Comparison of ENCODE assay signal across 8 mouse cellular contexts in the genomic region with DNA sequence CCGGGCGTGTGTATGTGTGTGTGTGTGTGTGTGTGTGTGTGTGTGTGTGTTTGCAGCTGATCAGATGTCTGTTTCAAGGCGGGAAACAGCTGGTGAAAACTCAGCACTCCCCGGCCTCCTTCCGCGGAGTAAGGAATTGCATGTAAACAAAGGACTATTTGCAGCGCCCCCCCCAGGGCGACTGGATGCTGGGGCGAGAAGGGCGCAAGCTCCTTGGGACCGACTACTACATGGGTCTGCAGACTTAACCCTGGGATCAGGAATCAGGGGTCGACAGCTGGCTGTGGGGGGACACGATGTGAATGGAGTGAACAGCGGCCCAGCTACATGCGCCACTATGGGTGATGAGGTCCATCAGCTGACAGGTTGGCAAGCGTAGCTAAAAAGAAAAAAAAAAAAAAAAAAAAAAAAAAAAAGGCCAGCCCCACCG. TPM values are rescaled to one million over a fixed set of nuclear protein-coding genes. Genes with fewer than 3 reads are reported as not detected.
DNase-seq lines count a peak whose midpoint lies in the region; ATAC-seq and TF ChIP-seq lines count a peak whose summit lies in the region.

Tfap4 (minus strand) TSS at position 140 of the 430 bp plus-strand sequence.

- H3K4me2 ChIP-seq in forebrain, embryonic 15.5 days (replicated peaks): peak within 1 kb of the TSS; percentile 88
- peak within 1 kb of the TSS; percentile 97 for H3K4me2 ChIP-seq in lung, embryonic 14.5 days

- peak within 1 kb of the TSS; percentile 80 to 83 for H3K4me3 ChIP-seq in ES-E14 (ENCODE audit: insufficient read depth in 1 of 2, low read depth in 1 of 2, low read length in 2 of 2, poor library complexity in 1 of 2, severe bottlenecking in 1 of 2)
- peak within 1 kb of the TSS; percentile 89 for H3K4me3 ChIP-seq in forebrain, embryonic 15.5 days
- peak within 1 kb of the TSS; percentile 77 for H3K4me3 ChIP-seq in lung, embryonic 14.5 days (ENCODE audit: low read depth, low read length)
- peak within 1 kb of the TSS; percentile 63 for H3K4me3 ChIP-seq in olfactory bulb, adult 2 months (ENCODE audit: insufficient read depth, low read depth, low read length)

- peaks cover 0 to 6% of the 10 kb centered on the region in 2 experiments; a peak in 1 of 4 replicates for H3K4me1 ChIP-seq in ES-E14 (ENCODE audit: control insufficient read depth in 2 of 2, insufficient read depth in 2 of 2, low read length in 2 of 2, poor library complexity in 1 of 2)
- peaks cover 25% of the 10 kb centered on the region for H3K4me1 ChIP-seq in forebrain, embryonic 15.5 days
- peaks cover 7% of the 10 kb centered on the region for H3K4me1 ChIP-seq in lung, embryonic 14.5 days (ENCODE audit: insufficient read depth)
- H3K4me1 ChIP-seq in olfactory bulb, adult 2 months (ENCODE audit: control insufficient read depth, insufficient read depth, low read length): peaks cover 16% of the 10 kb centered on the region

- peak; percentile 85 for DNase-seq in ES-E14 (ENCODE audit: low read depth, low spot score)
- DNase-seq in cerebellum, adult 11-12 months: peak; percentile 84
- DNase-seq in heart, postnatal 4 days: peak; percentile 85
- DNase-seq in layer of hippocampus, adult 8-10 months (ENCODE audit: low spot score in 2 of 2): peak; percentile 89 to 93
- peak; percentile 93 for DNase-seq in lung, embryonic 14.5 days
- DNase-seq in thymus, adult 18-20 months: peak; percentile 69 to 82

- H3K9me3 ChIP-seq in ES-E14 (ENCODE audit: control insufficient read depth, insufficient read depth, low read depth, low read length): no peaks in the 10 kb centered on the region
- no peaks in the 10 kb centered on the region for H3K9me3 ChIP-seq in forebrain, embryonic 15.5 days
- no peaks in the 10 kb centered on the region for H3K9me3 ChIP-seq in lung, embryonic 14.5 days (ENCODE audit: low read depth, low read length)

- peaks cover 2% of the 10 kb centered on the region; the same call in 1 of the 2 replicates for H3K36me3 ChIP-seq in ES-E14 (ENCODE audit: control insufficient read depth, insufficient read depth, low read length, poor library complexity, severe bottlenecking)
- no peaks in the 10 kb centered on the region for H3K36me3 ChIP-seq in forebrain, embryonic 15.5 days
- H3K36me3 ChIP-seq in lung, embryonic 14.5 days (ENCODE audit: insufficient read depth): peaks cover 7% of the 10 kb centered on the region; the same call in 1 of the 2 replicates

- WGBS in forebrain, embryonic 15.5 days: 1% methylated on average over 15 of the region's 17 CpGs
- WGBS in lung, embryonic 14.5 days: 0% methylated on average over 17 of the region's 17 CpGs
- WGBS in olfactory bulb, adult 2 months: 0% methylated on average over 17 of the region's 17 CpGs

- ATAC-seq in forebrain, embryonic 15.5 days (replicated peaks): peak; percentile 20
- ATAC-seq in lung, embryonic 14.5 days (ENCODE audit: insufficient read depth): peak; percentile 13

- in situ Hi-C loops in ES-E14 (cut with MboI; ENCODE audit: low sequenced_read_pairs in 2 of 2, unreplicated experiment in 2 of 2): no loop called here

- peak within 1 kb of the TSS; percentile 82 for H3K27ac ChIP-seq in ES-E14 (ENCODE audit: insufficient read depth, low read depth, low read length, poor library complexity, severe bottlenecking)
- H3K27ac ChIP-seq in forebrain, embryonic 15.5 days (replicated peaks): peak within 1 kb of the TSS; percentile 97
- H3K27ac ChIP-seq in lung, embryonic 14.5 days (ENCODE audit: low read depth): peak within 1 kb of the TSS; percentile 89
- peak within 1 kb of the TSS; percentile 79 for H3K27ac ChIP-seq in olfactory bulb, adult 2 months (ENCODE audit: insufficient read depth, low read depth, low read length)

- peak; percentile 61 for TF ChIP-seq CTCF in lung, embryonic 14.5 days (IDR thresholded peaks at IDR 0.05; ENCODE audit: low read depth)
- TF ChIP-seq CTCF in olfactory bulb, adult 2 months (IDR thresholded peaks at IDR 0.05; ENCODE audit: insufficient read depth, low read depth, low read length): no peak

- no peaks in the 10 kb centered on the region for H3K27me3 ChIP-seq in forebrain, embryonic 15.5 days
- H3K27me3 ChIP-seq in lung, embryonic 14.5 days (ENCODE audit: insufficient read depth, low read length): no peaks in the 10 kb centered on the region

- TF ChIP-seq POLR2A in olfactory bulb, adult 2 months (IDR thresholded peaks at IDR 0.05; ENCODE audit: insufficient read depth, low read depth, low read length): no peak

- H3K9ac ChIP-seq in ES-E14 (ENCODE audit: insufficient read depth, low read depth, low read length, poor library complexity, severe bottlenecking): peak within 1 kb of the TSS; percentile 91
- H3K9ac ChIP-seq in forebrain, embryonic 15.5 days (replicated peaks): peak within 1 kb of the TSS; percentile 73
- peak within 1 kb of the TSS; percentile 84 for H3K9ac ChIP-seq in lung, embryonic 14.5 days

TF ChIP-seq in ES-E14, 5 proteins besides CTCF, POLR2A, EP300 and RAD21:
- peak; percentile 97 for TF ChIP-seq ZNF384 (IDR thresholded peaks at IDR 0.05; ENCODE audit: low read depth, low read length)
- no peak for TF ChIP-seq ZC3H11A (IDR thresholded peaks at IDR 0.05; ENCODE audit: borderline replicate concordance, low read depth, low read length)

RNA-seq across cellular contexts. Expression of gene Tfap4, which starts in this region (rescaled TPM):
- 15.4 and 19.0 TPM in 2 replicates for total RNA-seq in ES-E14 (2012; rRNA removed)
- polyA plus RNA-seq in forebrain, embryonic 15.5 days (2015; fragmentation: Nextera tagmentation; extraction: Ambion mirVana): 14.3 and 15.2 TPM in 2 replicates
- total RNA-seq in heart, postnatal 4 days (2021): 1 to 10 TPM; 3.5 to 4.7 TPM
- total RNA-seq in layer of hippocampus, adult 8-10 months (2022): 1 to 10 TPM; 5.8 to 7.4 (median 7.4) TPM
- 23.0 and 24.1 TPM in 2 replicates for polyA plus RNA-seq in lung, embryonic 14.5 days (2014; fragmentation: Nextera tagmentation; extraction: Ambion mirVana)
- polyA plus RNA-seq in olfactory bulb, adult 2 months (2012; ENCODE audit: insufficient read depth, insufficient read length, low replicate concordance, missing spikeins): not detected in 2 replicates

Comparison
In these comparisons a context has a peak if more than half of its experiments do, and no peak if none do; other contexts are left out.
1. Peak in every context shown above with its lines: DNase-seq, ATAC-seq, H3K4me3 ChIP-seq and H3K27ac ChIP-seq.